Mouse (Mus musculus): ENCODE measurements at regions not wholly inside any gene's neighbourhood (a gene's known extent, or its start where the extent isn't known, plus 50 kb on each side); places are given as distances from the start of the nearest gene placed in this dataset.

DNA sequence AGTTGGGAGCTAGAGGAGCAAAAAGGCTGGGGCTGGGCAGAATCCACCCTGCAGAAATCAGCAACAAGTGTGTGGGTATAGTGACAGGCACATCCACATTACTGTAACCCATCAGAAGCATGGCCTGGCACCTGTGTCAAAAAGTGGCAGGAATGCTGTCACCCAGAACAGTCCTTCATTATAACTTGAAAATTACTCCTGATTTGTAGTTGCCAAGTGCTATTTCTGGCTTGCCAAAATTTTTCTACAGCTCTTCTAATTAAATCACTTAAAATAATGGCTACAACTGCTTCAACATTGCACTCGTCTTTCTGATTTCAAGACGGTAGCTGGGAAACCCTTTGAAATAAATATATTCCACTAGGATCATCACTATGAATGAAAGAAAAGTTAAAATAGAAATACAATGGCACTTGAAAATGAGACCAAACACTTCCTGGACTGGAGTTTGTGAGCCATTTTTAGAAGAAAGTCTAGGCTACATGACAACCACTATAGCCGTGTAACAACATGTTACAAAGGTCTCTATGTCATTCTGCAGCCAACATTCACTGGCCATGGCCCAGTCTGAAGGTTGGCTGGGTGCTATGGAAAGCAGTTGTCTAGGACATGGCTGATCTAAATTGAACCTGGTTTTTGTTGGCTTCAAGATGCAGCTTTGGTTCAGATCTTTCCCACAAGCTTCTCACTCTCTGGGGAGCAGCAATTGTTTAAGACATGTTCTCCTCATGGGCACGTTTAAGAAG is 190.6 kb upstream of the Tapt1 start:
- DNase-seq (ENCODE audit: low spot score) = no peak

DNA sequence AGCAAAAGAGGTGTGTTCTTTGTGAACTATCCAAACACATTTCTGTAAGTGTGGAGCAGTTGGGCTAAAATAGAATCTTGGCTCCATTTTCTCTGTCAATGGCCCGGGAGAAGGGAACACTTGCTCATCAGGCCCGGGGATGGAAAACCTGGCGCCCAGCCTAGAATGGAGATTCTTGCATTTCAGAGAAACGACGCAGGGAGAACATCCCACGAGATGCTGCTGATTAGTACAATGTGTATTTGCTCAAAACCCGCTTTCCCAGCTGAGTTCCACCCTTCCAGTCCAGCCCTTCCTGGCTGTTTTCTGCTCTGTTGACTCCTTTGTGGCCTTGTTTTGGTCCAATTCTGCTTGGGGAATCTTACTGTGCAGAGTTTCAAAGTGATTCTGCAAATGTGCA is 188.0 kb upstream of the Tapt1 start:
- peak; percentile 86 for DNase-seq (ENCODE audit: low spot score)

DNA sequence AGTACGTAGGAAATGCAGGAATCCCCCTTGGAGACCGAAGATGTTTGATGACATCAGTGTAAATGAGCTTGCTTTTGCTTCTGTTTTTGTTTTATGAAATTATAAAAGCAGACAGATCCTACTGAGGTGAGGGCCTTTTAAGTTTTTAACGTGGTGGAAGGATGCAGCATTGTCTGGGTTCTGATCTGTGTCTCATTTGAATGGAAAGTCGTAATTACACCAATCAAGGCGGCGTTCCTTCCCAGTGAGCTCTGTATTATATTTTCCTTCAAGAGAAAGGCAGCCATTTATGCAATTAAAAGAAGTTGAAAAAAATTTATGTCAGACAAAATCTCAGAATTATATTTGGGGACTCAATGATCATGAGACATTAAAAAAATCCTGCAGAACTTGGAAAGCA is 176.9 kb upstream of the Tapt1 start:
- DNase-seq (ENCODE audit: low spot score) = no peak

DNA sequence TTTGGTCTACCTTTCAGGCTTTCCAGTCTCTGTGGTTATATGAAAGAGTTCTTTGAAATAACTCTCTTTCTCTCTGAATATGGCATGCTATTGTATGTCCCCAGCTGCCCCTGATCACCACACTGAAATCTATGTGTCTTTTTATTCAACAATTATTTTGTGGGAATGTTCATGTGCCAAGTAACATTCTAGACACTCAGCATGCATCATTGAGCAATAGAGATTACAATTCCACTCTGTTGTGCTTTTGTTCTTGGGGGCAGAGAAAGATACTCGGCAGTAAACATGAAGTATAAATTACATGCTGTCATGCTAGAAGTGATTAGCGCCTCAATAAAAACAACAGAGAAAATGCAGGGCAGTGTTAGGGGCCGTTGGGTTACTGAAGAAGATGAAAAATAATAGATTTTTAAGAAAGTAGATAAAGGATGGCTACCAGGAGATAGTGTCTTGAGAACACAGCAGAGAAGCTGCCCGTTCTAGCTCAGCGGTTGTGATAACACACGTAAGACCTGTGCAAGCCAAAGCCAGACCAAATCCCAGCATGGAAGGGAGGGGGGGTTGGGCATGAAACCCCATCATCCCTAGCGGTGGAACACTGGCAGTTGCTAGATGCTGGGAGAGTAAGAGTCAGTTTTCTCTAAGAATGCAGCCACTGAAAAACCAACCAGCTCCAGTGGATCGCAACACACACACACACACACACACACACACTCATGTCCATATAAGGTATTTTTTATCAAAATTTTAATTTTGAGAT is 174.3 kb upstream of the Tapt1 start:
- DNase-seq (ENCODE audit: low spot score) = no peak

DNA sequence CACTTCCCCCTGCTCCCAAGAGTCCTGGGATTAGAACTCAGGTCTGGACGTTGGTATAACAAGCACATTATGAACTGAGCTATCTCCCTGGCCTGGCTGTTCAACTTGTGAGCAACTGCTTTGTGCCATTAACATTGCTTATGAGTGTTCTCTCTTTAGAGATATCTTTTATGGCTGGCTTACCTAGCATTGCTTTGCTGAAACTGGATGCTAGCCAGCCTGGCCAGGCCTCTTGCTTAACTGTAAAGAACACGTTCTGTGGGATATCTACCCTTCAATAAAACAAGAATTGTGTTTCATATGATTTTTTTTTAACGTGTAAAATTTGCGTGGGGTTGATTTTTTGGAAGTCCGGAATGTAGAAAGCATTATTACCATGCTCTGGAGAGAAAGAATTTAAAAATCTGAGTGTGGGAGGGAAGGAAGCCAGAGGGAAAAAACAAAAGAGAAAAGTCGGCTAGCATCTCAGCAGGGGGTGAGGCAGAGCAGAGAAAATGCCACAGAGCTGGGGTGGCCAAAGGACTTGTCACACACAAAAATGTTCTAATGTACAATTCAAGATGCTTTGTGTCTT is 160.9 kb upstream of the Tapt1 start:
- no peak for DNase-seq (ENCODE audit: low spot score)

DNA sequence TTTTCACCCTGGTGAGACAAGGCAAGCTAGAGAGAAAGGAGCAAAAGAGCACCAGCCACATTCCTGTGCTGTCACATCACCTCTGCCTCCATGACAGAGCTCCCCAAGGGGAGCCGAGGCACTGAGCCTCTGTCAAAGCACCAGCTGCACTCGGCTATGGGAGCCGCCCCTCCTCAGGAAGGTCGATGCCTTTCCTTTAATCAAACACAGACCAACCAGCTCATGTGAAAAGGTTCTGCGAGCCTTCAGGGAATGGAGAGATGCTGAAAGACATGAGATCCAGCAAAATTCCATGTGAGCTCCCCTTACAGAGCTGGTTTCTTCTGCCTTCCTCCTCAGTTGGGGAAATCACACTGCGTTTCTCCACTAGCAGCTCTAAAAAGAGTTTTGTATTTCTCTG is 159.8 kb upstream of the Tapt1 start:
- no peak for DNase-seq (ENCODE audit: low spot score)

DNA sequence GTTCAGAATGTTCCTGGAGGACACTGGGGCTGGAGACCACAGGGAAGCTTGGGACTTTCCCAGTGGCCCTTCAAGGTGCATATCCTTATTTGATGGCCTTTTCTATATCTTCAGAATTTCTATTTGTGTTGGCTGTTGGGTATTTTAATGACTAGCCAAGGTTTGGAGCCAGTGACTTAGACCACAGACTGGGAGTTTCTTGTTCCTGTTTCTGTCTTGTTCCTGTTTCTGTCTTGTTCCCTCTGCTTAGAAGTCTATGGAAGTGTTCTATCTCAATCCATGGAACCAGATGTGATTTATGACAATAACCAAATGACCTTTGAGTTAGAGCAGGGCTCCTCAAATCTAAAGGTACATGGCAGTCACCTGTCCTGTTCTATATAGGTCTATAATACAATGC is 156.6 kb upstream of the Tapt1 start:
- no peak for DNase-seq (ENCODE audit: low spot score)

DNA sequence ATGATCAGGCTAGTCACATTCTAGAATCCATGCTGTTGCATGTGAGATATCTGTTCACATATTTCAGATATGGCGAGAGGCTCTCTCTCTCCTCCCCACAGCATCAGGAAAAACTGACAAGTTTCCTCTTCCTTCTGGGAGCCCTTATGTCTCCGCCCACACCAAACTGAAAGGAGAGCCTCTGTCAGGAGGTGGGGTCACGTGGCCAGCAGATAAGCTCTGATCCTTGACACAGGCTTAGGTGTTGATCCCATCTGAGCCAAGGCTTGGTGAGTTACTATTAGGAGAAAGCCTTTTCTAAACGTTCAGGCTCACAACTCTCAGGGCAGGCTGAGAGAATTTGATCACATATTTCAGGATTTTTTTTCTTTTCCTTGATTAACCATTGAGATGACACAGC is 143.6 kb upstream of the Tapt1 start:
- peak; percentile 3 for DNase-seq (ENCODE audit: low spot score)

DNA sequence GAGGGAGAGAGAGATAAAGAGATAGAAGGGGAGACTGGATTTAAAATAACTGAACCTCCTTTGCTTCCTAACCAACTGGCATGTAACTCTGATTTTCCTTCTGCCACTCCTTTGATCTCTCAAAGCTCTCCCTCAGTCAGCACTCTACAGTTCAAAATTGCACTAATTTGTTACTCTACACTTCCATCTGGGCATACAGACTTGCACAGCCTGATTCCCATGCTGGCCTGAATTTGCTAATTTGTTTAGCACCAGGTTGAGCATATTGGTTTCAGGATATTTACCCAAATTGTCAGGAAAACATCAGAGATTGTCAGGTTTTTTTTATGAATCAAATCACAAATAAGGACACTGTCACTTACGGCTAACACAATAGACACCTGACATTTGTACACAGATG is 125.9 kb upstream of the Tapt1 start:
- no peak for DNase-seq (ENCODE audit: low spot score)

DNA sequence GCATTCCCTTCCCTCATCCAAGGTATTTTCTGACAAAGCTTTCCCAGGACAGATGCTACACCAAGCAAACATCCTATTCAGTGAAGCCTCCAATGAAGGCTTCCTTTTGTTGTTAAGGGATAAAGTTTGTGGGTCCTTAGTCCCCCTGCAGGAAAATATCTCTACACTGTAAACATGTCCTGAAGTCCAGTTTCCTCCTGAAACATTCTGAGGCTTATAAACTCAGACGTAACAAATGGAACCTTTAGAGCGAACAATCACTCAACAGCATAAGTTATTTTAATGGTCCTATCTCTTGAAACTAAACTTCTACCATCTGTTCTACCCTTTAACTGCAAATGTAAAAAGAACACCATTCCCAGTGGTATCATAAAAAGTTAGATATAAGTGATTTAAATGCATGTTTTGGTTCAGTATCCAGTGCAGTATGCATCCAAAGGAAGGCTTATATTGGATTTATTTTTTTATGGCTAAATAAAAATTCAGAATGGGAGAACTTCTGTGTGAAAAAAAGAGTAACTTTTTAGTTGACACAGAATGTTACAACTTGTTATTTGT is 115.1 kb upstream of the Tapt1 start:
- no peak for DNase-seq (ENCODE audit: low spot score)

DNA sequence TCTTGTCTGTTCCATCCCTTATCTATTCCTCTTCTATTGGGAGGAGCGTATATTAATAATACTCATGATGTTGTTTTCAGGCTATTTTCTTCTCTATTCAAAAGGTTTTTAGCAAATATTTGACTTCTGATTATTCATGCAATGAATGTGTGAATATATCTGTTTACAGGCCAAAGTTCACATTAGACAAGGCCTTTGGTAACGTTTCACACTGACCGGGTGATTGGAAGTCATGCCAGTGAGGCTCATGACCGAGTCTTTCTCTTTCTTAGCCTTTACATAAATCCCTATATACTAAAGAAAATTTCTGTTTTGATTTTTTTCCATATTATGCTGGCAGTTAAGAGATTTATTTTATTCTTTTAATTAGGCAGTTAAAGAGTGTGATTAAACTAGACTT is 112.2 kb upstream of the Tapt1 start:
- no peak for DNase-seq (ENCODE audit: low spot score)

DNA sequence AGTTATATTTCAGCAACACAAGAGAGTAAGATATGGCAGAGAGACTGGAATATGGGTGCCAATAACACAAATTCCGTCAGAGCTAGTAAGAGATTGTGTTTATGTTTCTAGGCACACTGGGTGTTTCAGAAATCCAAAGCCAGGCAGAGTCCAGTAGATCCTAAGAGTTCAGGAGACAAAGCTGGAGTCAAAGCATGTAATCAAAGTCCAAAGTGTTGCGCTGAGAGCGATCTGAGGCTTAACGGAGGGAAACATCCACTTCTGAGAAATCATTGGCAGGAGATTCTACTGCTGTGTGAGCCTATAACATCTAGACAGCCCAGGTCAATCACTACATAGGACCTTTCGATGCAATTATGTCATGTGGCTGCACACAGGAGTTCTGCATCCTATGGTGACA is 109.3 kb upstream of the Tapt1 start:
- DNase-seq (ENCODE audit: low spot score) = no peak

DNA sequence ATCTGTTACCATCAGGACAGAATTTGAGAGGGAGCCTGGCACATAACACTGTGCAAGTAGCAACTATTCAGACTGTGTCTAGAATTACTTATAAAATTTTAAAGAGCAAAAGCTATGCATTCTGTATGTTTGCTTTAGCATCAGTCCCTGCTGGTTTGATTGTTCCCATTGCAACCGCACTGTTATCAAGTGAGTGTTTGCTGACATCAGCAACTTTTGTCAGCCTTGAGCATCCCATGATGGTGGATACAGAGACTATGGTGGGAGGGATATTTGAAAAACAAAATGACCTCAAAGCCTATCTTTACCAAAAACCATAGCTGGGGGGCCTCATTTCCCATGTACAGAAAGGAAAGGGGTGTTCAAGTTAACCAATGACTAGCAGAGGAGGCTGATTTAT is 93.2 kb upstream of the Tapt1 start:
- DNase-seq (ENCODE audit: low spot score) = no peak

DNA sequence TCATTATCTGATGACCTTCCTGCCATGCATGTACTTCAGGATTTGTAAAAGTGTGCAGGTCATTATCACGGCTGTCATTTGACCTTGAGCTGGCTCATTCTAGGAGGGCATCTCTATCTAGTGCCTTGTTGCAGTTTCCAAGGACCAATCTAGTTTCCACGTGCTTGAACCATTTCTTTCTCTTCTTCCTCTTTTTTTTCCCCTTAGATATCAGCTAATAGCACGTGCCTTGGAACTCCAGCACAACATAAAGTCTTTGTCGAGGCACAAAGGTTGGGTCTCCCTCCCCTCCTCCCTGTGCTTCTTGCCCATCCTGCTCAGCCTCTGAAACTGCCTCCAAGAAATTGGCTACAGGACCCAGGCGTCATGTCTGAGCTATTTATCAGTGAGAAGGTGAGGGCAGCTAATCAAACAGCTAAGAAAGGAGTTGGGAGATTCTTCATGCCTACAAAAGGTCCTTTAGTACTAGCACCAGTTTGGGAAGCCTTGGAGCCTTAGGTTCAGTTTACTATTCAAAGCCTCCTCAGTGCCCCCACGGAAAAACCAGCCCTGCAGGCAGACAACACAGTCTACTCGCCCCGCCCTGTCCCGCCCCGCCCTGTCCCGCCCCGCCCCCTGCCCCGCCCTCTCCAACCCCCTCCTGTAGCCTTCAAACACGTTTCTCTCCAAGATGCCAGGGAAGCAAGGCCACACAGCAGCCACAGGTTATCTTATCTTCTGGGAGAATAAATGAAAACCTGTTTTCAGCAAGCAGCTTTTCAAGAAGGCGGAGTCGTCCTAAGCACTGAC is 80.5 kb upstream of the Tapt1 start:
- DNase-seq (ENCODE audit: low spot score) = no peak

DNA sequence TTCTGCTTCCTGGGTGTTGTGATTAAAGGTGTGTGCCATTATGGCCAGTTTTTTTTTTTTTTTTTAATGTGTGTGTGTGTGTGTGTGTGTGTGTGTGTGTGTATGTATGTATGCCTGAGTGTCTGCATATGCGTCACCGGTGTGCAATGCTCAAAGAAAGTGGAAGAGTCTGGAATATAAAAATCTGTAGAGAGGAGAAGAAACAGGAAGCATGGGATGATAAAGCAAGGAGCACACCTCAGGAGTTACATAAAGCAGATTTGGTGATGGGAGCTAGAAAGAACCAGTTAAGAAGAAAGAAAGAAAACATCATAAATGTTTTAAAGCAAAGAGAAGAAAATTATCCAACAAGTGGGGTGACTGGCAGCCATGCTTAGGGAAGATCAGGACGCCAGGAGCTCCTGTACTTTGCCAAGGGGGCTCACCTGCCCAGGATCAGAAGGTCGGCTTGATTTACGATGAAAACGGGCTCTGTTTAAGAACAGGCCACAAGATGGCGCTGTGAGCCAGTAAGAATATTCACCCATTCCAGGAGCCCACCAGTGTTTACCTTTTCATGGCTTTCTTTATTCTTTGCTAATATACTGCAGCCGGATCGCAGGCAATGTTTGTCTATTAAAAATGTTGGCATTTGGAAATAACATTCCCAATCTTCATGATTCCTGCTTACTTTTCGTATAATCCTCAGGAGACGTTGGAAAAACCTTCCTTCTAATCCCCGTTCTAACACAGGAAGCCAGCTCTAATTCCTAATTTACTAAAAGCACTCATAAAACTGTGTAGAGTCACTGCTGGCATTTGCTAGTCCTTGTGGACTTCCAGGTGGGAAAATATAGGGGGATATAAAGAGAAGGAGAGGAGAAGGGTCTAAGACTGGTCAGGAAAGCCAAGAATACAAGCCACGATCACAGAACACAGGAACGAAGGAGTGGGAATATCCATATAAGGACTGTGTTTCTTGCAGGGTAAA is 77.7 kb upstream of the Tapt1 start:
- DNase-seq (ENCODE audit: low spot score) = peak; percentile 80

DNA sequence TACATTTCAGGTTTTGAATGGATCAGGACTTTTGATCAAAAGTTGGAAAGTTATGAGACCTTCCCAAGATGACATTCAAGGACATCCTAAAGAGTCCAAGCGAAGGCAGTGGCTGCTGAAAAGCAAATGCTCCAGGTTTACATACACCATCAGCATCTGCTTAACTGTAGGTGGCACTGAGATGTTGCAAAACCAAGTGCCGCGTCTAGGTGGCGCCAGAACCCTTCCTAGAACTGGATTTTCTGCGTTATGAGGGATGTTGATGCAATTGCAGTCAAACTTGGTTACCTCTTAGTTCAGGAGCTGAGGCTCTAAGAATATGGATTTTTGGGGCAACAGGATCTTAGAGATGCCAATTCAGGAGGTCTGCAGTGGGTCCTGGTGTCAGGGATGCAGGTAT is 58.0 kb upstream of the Tapt1 start:
- DNase-seq (ENCODE audit: low spot score) = peak; percentile 87
